Mouse (Mus musculus) gastrocnemius, adult 2 months (tissue): Measurements from ENCODE around the gene Gm21987. TPM values are rescaled to one million over a fixed set of nuclear protein-coding genes. Genes with fewer than 3 reads are reported as not detected.
A peak's percentile ranks its signal among the peaks of the same experiment; 100 is the strongest.

Experiments
- DNase-seq: peaks from one replicate; pipeline ENCODE4 v3.0.0; 2022
- H3K27ac ChIP-seq: fragments of 200-600 bp; 2 replicates; pipeline ENCODE4 v1.8.1; 2022; ENCODE audit warnings: mild to moderate bottlenecking
- H3K4me3 ChIP-seq: fragments of 200-600 bp; 2 replicates; pipeline ENCODE4 v1.8.1; 2022; ENCODE audit warnings: mild to moderate bottlenecking, moderate library complexity
- CTCF ChIP-seq: fragments of 200-600 bp; IDR thresholded peaks from 2 replicates; pipeline ENCODE4 v1.8.1; 2022; ENCODE audit warnings: antibody characterized with exemption, mild to moderate bottlenecking, moderate library complexity
- intact Hi-C: fragments of 180-260 bp; cut with DNase I; formaldehyde crosslinking; loops from one replicate; pipeline ENCODE4 v1.15.1; 2025
- total RNA-seq, 2 experiments: library from RNA; stranded (reverse); gene quantifications; 2 replicates each; pipeline ENCODE4 v1.2.3; 2021

Gene Gm21987
- total RNA-seq, 2 experiments from 2014 or later, result not detected

DNA sequence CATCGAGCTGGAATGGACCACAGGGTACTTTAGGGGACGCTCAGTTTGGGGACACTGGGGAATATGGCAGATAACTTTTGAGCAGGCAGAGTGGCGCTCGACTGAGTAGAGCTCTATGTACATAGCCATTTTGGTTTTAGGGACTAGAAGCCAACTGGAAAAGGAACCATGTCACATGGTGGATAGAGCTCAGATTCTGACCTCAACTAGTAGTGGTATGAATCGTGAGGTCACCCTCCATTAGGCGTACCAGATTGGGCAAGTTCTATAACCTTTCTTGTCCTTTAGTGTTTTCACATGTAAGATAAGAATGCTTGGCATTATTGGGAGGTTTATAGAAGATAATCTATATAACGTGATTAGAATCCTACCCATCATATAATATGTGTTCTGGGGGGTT, 43.5 kb downstream of the Gm21987 start:
- DNase-seq, result no peak
- H3K27ac ChIP-seq, result peak overlapping the region; percentile 94; the same call in 1 of the 2 replicates
- intact Hi-C loops, result loop anchor here (2.0 kb wide), 1 partner anchor 44 kb away; the partner anchor contains the start of genes Cox17 and Gm21987
- no peak for TF ChIP-seq CTCF
- no peak overlapping the region for H3K4me3 ChIP-seq

DNA sequence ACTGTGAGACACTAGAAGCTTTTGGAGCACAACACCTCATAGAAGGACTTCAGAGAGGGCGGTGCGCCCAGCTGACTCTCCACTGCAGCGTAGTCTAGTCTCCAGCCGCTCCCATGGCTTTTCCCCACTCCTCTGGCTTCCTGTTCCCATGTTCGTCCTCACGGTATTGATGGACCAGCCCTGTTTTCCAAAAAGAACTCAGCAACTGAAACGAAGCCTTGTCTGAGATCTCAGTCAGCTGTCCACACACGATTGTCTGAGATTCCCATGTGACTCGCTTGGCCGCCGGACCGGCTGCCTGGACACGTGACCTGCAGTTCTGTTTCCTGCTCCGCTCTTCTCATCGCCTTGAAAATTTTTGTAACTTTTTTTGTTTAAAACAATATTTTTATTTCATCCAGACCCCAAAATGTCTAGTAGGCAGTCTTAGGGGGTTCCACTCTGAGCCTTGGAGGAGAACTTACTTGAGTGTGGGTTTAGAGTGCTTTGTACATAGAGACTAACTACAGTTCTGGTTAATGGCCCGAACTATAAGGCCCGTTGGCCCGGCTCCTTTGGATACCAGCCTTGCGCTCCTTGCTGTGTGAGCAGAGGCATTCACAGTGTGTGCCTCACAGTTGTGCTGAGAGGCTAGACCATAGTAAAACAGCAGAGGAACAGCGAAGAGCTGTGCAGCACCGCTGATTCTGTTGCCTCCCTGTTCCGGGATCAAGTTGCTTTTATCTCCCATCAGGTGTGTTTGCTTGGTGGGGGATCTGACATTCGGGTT, 45.5 kb downstream of the Gm21987 start:
- TF ChIP-seq CTCF, result no peak
- Histone ChIP-seq H3K4me3 (peak overlapping the region; percentile 78), H3K27ac (peak overlapping the region; percentile 94)
- intact Hi-C loops, result no loop called here
- DNase-seq, result peak; percentile 89

DNA sequence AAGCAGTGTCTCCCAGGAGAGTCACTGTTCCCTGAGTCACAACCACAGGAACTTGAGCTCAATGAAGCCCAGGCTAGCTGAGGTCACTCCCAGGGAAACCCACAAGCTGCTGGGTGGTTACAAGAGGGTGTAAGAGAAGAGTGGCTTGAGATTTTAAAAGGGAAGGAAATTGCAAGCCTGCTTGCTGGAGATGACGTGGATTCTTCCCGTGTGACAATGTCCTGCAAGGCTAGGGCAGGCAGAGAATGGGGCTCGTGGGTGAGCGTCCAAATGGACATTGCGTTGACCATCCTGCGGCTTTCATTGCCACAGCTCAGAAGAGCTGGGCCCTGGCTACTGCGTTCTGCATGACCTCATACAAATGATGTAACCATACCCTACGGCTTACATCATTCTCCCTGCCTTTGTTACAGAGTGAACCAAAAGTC, 47.4 kb downstream of the Gm21987 start:
- H3K27ac ChIP-seq, result peak overlapping the region; percentile 58
- intact Hi-C loops, result no loop called here
- H3K4me3 ChIP-seq, result no peak overlapping the region
- no peak for TF ChIP-seq CTCF
- no peak for DNase-seq

DNA sequence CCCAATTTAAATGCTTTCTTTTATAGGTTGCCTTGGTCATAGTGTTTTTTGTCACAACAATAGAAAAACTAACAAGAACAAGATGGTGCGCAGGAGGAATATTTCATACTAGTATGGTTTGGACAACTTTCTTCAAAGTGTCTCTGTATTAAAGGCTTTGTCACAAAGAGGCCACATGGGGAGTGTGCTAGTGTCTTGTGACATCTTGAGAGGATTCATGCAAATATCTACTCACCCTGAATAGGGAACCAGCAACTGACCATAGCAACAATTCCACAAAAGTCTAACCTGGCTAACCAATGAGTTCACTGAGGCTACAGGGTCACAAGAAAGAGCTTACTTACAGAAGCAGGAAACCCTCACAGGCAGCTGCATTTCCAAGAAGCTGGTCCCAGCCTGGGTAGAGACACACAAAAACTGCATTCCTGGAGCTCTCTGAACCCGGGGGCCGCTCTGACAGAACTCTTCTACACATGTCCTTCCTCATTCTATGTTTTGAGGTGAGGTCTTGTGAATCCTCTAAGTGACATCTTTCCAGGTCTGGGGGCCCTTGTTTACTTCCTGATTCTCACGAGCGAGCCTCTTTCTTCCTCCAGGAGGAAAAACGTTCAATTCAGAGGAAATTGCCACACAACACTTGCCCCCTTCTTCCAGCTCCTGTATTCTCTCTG, 48.4 kb downstream of the Gm21987 start:
- intact Hi-C loops, result loop anchor here (5.0 kb wide), 2 partner anchors 33 to 57 kb away; partner anchors contain the start of genes Adprh and Popdc2
- peak overlapping the region; percentile 86 for H3K27ac ChIP-seq
- no peak for DNase-seq
- TF ChIP-seq CTCF, result no peak
- no peak overlapping the region for H3K4me3 ChIP-seq

DNA sequence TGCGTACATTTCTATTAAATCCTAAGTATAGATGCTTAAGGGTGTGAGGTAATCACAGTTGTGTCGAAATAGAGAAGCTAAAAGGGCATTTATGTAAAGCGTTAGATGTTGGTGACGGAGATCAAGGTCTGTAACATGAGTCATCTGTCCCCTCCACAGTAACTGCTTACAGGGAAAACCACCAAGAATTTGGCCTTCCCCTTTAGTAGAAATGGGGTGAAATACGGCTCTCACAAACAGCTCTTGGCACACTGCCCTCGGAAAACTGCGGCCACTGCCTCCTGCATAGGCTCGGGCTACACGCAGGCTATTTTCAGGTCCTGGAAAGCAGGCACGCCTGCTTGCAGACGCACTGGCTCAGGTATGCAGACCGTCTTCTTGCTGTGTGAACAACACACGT, 49.3 kb downstream of the Gm21987 start:
- Histone ChIP-seq H3K4me3 (peak overlapping the region; percentile 52), H3K27ac (peak overlapping the region; percentile 86)
- no peak for TF ChIP-seq CTCF
- DNase-seq, result peak; percentile 84
- intact Hi-C loops, result loop anchor here (5.0 kb wide), 2 partner anchors 34 to 56 kb away; partner anchors contain the start of genes Adprh and Popdc2

DNA sequence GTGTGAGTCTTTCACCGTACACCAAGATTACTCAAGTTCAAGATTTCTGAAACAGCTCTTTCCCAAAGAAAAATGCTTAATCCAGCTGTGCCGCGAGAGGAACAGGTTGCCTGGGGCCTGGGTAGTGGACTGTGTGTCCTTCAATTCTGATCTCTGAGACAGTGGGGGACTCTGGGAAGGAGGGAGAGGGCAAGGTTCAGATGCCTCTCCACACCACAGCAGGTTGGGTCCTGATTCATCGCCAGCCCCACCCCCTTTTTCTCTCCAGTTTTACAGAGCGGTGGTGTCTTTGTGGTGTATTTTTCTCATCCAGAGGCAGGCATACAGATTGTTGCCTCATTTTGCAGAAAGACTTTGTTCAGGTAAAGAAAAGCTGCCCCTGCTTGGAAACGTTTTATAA, 51.4 kb downstream of the Gm21987 start:
- Histone ChIP-seq H3K4me3 (no peak overlapping the region), H3K27ac (no peak overlapping the region)
- intact Hi-C loops, result loop anchor here (5.0 kb wide), 2 partner anchors 36 to 54 kb away; partner anchors contain the start of genes Adprh and Popdc2
- TF ChIP-seq CTCF, result no peak
- DNase-seq, result no peak

DNA sequence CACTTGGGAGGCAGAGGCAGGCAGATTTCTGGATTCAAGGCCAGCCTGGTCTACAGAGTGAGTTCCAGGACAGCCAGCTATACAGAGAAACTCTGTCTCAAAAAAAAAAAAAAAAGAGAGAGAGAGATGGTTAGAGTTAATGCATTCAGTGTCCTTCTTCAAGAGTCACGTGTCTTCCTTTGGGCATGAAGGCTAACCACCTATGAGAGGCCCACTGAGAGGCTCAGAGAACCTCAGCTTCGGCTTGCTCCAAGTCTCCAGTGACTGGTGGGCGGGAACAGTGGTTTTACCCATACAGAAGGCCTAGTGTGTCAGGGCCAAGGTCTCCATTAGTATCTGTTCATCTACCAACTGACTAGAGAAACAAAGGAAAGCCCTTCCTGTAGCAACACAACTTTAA, 52.2 kb downstream of the Gm21987 start:
- intact Hi-C loops, result loop anchor here (5.0 kb wide), 2 partner anchors 37 to 53 kb away; partner anchors contain the start of genes Adprh and Popdc2
- TF ChIP-seq CTCF, result no peak
- peak overlapping the region; percentile 83 for H3K27ac ChIP-seq
- H3K4me3 ChIP-seq, result no peak overlapping the region
- DNase-seq, result no peak

DNA sequence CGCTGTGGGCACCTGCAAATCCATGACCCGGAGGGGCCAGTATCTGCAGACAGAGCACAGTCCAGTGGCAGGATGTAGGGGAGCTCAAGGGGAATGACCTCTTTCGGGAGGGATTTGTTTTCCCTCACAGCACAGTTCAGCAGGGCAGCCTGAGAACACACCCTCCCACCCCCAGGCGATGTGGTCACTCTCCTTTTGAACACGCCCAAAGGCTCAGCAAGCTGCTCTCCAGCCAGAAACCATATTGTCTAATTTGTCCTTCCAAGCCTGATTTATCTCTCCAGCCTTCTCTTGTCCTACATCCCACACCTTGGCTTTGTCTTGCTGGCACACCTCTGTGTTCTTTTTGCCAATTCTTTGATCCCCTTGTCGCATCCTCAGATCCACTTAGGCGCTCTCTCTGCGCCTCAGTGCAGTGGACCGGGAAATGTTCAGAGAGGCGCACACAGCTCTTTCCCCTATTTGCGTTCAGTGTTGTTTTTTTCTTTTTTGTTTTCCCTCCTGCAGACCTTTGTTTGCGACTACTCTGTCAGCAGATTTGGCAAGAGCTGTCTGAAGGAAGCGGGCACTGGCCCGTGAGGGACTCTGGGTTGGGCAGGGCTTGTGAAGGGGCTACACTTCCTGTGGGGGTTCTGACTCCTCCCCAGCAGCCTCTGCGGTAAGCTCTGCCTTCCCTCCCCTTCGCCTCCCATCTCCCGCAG, 52.8 kb downstream of the Gm21987 start:
- TF ChIP-seq CTCF, result no peak
- peak; percentile 74 for DNase-seq
- Histone ChIP-seq H3K27ac (peak overlapping the region; percentile 83), H3K4me3 (peak overlapping the region; percentile 59)
- intact Hi-C loops, result loop anchor here (5.0 kb wide), 2 partner anchors 37 to 53 kb away; partner anchors contain the start of genes Adprh and Popdc2

DNA sequence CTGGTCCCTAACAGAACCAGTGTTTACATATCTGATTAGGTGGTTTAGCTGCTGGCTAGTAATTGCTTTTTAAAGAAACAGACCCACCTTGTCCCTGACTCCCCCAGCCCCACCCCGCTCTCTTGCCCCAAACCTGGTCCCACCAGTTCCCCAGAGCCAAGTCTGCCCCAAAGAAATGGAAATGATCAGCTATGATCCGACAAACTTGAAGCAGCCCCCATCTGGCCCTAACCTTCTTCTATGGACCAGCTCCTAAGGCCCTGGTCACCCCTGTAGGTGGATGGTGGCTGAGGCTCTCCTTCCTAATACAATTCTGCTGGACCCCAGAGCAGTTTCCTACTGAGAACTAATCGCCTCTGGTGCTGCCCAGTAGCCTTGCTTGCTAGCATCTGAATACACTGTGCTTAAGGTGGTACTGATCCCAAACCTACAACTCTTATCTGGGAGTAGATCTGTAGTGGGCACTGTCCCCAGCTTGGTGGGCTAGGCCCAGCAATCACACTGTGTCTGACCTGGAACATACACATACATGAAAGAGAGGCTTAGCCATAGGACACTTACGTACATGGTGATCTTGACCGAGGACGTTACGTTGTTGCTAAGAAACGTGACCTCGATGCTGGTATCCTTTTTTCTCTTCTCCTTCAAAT, 53.6 kb downstream of the Gm21987 start:
- DNase-seq, result no peak
- Histone ChIP-seq H3K4me3 (peak overlapping the region; percentile 59), H3K27ac (peak overlapping the region; percentile 83)
- no peak for TF ChIP-seq CTCF
- intact Hi-C loops, result no loop called here

DNA sequence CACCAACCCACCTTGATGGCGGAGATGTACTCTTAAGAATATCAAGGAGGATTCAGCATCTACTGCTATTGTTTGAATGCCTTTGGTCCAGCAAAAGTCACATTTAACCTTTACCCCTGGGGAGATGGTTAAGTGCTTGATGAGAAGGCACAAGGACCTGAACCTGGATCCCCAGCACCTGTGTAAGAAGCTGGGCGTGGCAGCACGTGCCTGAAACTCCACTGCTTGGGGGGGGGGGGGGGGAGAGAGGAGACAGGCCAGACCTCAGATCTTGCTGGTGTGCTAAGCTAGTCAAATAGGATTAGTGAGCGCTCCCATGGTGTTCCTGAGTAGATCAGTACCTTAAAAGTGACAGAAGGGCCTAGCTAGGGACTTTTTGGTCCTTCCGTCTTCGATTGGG, 54.6 kb downstream of the Gm21987 start:
- no peak for TF ChIP-seq CTCF
- no peak overlapping the region for H3K4me3 ChIP-seq
- H3K27ac ChIP-seq, result no peak overlapping the region
- no peak for DNase-seq
- intact Hi-C loops, result no loop called here

DNA sequence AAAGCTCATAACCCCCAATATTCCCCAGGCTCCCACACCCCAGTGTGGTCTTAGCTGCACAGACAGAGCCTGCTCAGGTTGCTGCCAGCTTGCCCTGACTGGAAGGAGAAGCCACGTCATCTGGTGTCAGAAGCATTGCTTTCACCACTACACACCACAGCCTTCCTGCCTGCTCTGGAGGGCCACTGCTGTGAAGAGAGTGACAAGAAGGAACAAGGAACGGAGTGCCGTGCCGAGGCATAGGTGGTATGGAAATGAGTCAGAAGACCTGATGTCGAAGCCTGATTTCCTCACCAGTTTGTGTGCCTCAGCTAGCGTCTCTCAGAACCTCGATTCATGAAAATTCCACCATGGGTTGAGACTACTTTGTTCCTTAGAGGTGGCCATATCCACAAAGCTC, 56.8 kb downstream of the Gm21987 start:
- intact Hi-C loops, result no loop called here
- no peak for TF ChIP-seq CTCF
- no peak for DNase-seq
- Histone ChIP-seq H3K4me3 (no peak overlapping the region), H3K27ac (no peak overlapping the region)

DNA sequence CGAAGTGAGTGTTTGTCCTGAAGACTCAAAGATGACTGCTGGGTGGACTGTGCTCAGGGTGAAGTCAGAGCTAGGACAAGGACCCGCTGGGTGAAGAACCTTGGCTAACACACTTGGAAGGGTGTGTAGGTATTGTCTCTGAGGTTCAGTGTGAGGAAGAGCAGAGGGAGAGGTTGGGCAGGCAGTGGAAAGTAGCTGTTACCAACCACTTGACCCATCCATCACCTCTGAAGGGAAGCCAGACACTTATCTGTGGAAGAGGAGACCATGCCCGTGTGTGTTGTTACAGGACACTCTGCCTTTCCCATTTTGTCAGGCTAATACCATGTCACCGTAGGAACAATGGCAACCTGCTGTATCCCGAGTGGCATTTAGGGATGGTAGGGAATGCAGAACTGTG, 59.5 kb downstream of the Gm21987 start:
- DNase-seq, result no peak
- intact Hi-C loops, result no loop called here
- Histone ChIP-seq H3K4me3 (no peak overlapping the region), H3K27ac (no peak overlapping the region)
- TF ChIP-seq CTCF, result no peak
